Mouse (Mus musculus): ENCODE results near the gene Odaph.

- TF ChIP-seq POLR2A (IDR thresholded peaks at IDR 0.05; ENCODE audit: extremely low read depth, insufficient read depth, low read length): no peak
- no peak for TF ChIP-seq CTCF (IDR thresholded peaks at IDR 0.05; ENCODE audit: extremely low read depth, insufficient read depth, low read length)
These were observed 3.8 kb upstream of the Odaph start for GRCm38 (mm10) chr5:91983490-91983889.
